Mouse (Mus musculus) forebrain, embryonic 13.5 days (tissue): ENCODE data around the gene Rrp8. TPM values are rescaled to one million over a fixed set of nuclear protein-coding genes. Genes with fewer than 3 reads are reported as not detected.

Experiments used
- polyA plus RNA-seq: library from polyadenylated mRNA; unstranded; fragments of >200 nt; fragmentation: Nextera tagmentation; extraction: Ambion mirVana; gene quantifications from 2 replicates; pipeline ENCODE4 v1.2.1, GENCODE M21; 2015

Rrp8 gene
- polyA plus RNA-seq, 1 experiment from 2014 or later = 31.2 TPM

Other genes starting within 250 kb of the Rrp8 start
- gene Smpd1, start 183.0 kb downstream of the Rrp8 start, polyA plus RNA-seq = 48.5 and 53.9 TPM in 2 replicates
- 186 and 199 TPM in 2 replicates for gene Apbb1, start 155.7 kb downstream of the Rrp8 start, polyA plus RNA-seq
- 0.26 TPM in 1 of 2 replicates, not detected in the other for gene Hpx, start 137.2 kb downstream of the Rrp8 start, polyA plus RNA-seq
- gene Trim3, start 103.8 kb downstream of the Rrp8 start, polyA plus RNA-seq = 45.0 and 51.6 TPM in 2 replicates
- 154 and 163 TPM in 2 replicates for gene Timm10b, start 97.3 kb downstream of the Rrp8 start, polyA plus RNA-seq
- 76.1 and 76.4 TPM in 2 replicates for gene Arfip2, start 97.0 kb downstream of the Rrp8 start, polyA plus RNA-seq
- 7.7 and 17.8 TPM in 2 replicates for gene Gm45799, start 96.8 kb downstream of the Rrp8 start, polyA plus RNA-seq
- gene Dnhd1, start 86.6 kb downstream of the Rrp8 start, polyA plus RNA-seq = 0.98 and 1.0 TPM in 2 replicates
- 179 and 185 TPM in 2 replicates for gene Ilk, start 793 bp downstream of the Rrp8 start, polyA plus RNA-seq
- gene Taf10, start 7.0 kb upstream of the Rrp8 start, polyA plus RNA-seq = 137 and 141 TPM in 2 replicates
- 29.5 and 36.8 TPM in 2 replicates for gene Tpp1, start 14.8 kb upstream of the Rrp8 start, polyA plus RNA-seq
- gene Dchs1, start 50.3 kb upstream of the Rrp8 start, polyA plus RNA-seq = 16.5 and 18.8 TPM in 2 replicates
- 244 and 255 TPM in 2 replicates for gene Mrpl17, start 73.7 kb upstream of the Rrp8 start, polyA plus RNA-seq
- 0.29 TPM in 1 of 2 replicates, not detected in the other for gene Gm4070, start 216.6 kb upstream of the Rrp8 start, polyA plus RNA-seq